Mouse (Mus musculus) intestine, embryonic 16.5 days (tissue): ENCODE results near the gene Cacna1c. TPM values are rescaled to one million over a fixed set of nuclear protein-coding genes. Genes with fewer than 3 reads are reported as not detected.
A peak's percentile ranks its signal among the peaks of the same experiment; 100 is the strongest.

Experiments
- ATAC-seq: fragments of 200-750 bp; cut with Nextera tagmentation; 2 replicates; pipeline ENCODE4 v1.8.0; 2017; ENCODE audit warnings: moderate TSS enrichment, moderate library complexity
- H3K27ac ChIP-seq: fragments of 300-500 bp; sonication (generic); 2 replicates; pipeline ENCODE4 v1.5.1; 2014; ENCODE audit warnings: mild to moderate bottlenecking, low read length
- H3K27me3 ChIP-seq: fragments of 300-500 bp; sonication (generic); replicated peaks from 2 replicates; pipeline ENCODE4 v1.6.1; 2014; ENCODE audit warnings: low read length, control low read depth, mixed read lengths; ENCODE audit not compliant: control insufficient read depth, insufficient read depth
- H3K36me3 ChIP-seq: fragments of 300-500 bp; sonication (generic); 2 replicates; pipeline ENCODE4 v1.6.1; 2014; ENCODE audit warnings: low read length, control low read depth; ENCODE audit not compliant: control insufficient read depth, insufficient read depth
- H3K4me1 ChIP-seq: fragments of 300-500 bp; sonication (generic); 2 replicates; pipeline ENCODE4 v1.6.1; 2014; ENCODE audit warnings: low read length, control low read depth, mixed read lengths; ENCODE audit not compliant: control insufficient read depth, insufficient read depth
- H3K4me2 ChIP-seq: fragments of 300-500 bp; sonication (generic); 2 replicates; pipeline ENCODE4 v1.6.1; 2014; ENCODE audit warnings: low read depth, low read length, control low read depth
- H3K4me3 ChIP-seq: fragments of 300-500 bp; sonication (generic); 2 replicates; pipeline ENCODE4 v1.5.1; 2014; ENCODE audit warnings: mild to moderate bottlenecking, low read length
- H3K9ac ChIP-seq: fragments of 300-500 bp; sonication (generic); 2 replicates; pipeline ENCODE4 v1.6.1; 2014; ENCODE audit warnings: low read depth, low read length
- H3K9me3 ChIP-seq: fragments of 300-500 bp; sonication (generic); 2 replicates; pipeline ENCODE4 v1.6.1; 2016; ENCODE audit warnings: low read length, control low read depth; ENCODE audit not compliant: control insufficient read depth
- WGBS: fragments of 180-500 bp; shearing (Covaris S2); extraction: QIAGEN DNeasy Blood & Tissue Kit; methylation state at CpG from one replicate; pipeline ENCODE4 v1.1.7; 2014; 5-methylcytosine and 5-hydroxymethylcytosine counted together
- polyA plus RNA-seq: library from polyadenylated mRNA; unstranded; fragments of >200 nt; fragmentation: Nextera tagmentation; extraction: Ambion mirVana; gene quantifications from 2 replicates; pipeline ENCODE4 v1.2.1, GENCODE M21; 2015

Gene Cacna1c
- polyA plus RNA-seq, 1 experiment from 2014 or later = 1.8 TPM

DNA sequence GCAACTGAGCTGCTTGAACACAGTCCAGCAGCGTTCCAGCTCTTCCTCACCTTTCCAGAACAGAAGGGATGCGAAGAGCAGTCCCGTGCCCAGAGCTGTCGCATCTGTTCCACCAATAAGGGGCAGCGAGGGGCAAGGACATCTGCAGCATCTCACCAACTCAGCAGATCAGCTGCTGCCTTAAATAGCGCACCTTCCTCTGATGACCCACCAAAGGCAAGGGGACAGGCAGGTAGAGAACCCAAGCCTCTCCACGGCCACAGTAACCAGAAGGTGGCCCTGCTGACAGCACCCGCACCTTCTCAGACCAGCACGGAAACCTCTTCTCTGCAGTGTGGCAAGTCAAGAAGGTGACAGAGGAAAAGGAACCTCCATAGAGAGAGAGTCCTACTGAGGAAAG is 131.8 kb downstream of the Cacna1c start:
- 89% methylated on average over 9 of the region's 9 CpGs for WGBS
- no peak overlapping the region for H3K4me2 ChIP-seq
- H3K36me3 ChIP-seq = no peaks in the 10 kb centered on the region
- no peak for ATAC-seq
- no peaks in the 10 kb centered on the region; the same call in 1 of the 2 replicates for H3K27me3 ChIP-seq
- no peaks in the 10 kb centered on the region for H3K9me3 ChIP-seq
- H3K4me1 ChIP-seq = no peaks in the 10 kb centered on the region
- H3K27ac ChIP-seq = no peak overlapping the region
- H3K4me3 ChIP-seq = no peak overlapping the region
- H3K9ac ChIP-seq = no peak overlapping the region

DNA sequence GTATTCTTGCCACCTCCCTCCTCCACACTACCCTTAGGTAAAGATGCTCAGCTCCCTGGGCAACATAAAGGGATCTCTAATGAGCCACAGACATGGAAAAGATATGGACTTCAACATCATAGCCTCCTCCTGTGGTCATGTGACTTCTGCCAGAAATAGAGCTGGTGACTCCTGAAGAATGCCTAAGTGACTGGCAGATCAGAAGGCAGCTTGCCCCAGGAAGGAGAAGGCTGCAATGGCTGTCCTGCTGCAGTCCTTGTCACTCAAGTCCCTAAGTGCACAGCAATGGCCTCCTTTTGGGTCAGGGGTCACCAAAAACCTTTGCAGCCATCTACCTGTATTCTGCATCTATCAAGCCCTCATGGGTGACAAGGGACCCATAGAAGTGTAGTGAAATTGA is 133.5 kb downstream of the Cacna1c start:
- H3K4me1 ChIP-seq = no peaks in the 10 kb centered on the region
- no peaks in the 10 kb centered on the region; the same call in none of the 2 replicates for H3K27me3 ChIP-seq
- no peak overlapping the region for H3K9ac ChIP-seq
- ATAC-seq = no peak
- no peak overlapping the region for H3K27ac ChIP-seq
- no peak overlapping the region for H3K4me3 ChIP-seq
- H3K36me3 ChIP-seq = no peaks in the 10 kb centered on the region
- H3K9me3 ChIP-seq = no peaks in the 10 kb centered on the region
- H3K4me2 ChIP-seq = no peak overlapping the region

GRCm38 (mm10) chr6:119058896-119059295 is 137.3 kb downstream of the Cacna1c start:
- Histone ChIP-seq H3K9me3 (no peaks in the 10 kb centered on the region), H3K27me3 (peaks cover 6% of the 10 kb centered on the region), H3K4me3 (no peak overlapping the region), H3K4me1 (no peaks in the 10 kb centered on the region), H3K9ac (no peak overlapping the region), H3K27ac (no peak overlapping the region), H3K4me2 (no peak overlapping the region), H3K36me3 (no peaks in the 10 kb centered on the region)
- 49% methylated on average over 3 of the region's 3 CpGs for WGBS
- ATAC-seq = no peak

DNA sequence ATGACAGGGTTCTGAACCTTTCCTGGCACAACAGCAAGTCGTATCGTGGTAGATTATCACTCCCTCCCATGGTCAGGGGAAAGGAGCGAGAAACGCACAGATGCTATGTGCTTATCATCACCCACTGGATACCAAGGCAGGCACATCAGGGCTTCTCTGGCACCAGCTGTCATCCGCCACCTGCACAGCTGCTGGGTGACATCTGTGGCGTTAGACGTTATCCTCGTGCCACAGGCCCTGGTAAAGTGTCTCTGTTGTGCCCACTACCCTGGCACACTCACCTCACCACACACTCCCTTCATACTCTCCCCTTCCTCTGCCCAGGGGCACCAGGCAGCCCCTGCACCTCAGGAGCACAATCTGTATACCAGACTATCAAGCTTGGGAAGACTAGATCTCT is 137.8 kb downstream of the Cacna1c start:
- peaks cover 6% of the 10 kb centered on the region for H3K27me3 ChIP-seq
- H3K4me3 ChIP-seq = no peak overlapping the region
- no peaks in the 10 kb centered on the region for H3K9me3 ChIP-seq
- no peaks in the 10 kb centered on the region; the same call in 1 of the 2 replicates for H3K4me1 ChIP-seq
- 85% methylated on average over 8 of the region's 8 CpGs for WGBS
- H3K4me2 ChIP-seq = no peak overlapping the region
- H3K36me3 ChIP-seq = no peaks in the 10 kb centered on the region
- H3K9ac ChIP-seq = no peak overlapping the region
- H3K27ac ChIP-seq = no peak overlapping the region
- no peak for ATAC-seq

- Histone ChIP-seq H3K4me1 (no peaks in the 10 kb centered on the region; the same call in 1 of the 2 replicates), H3K4me2 (no peak overlapping the region), H3K9ac (no peak overlapping the region), H3K27me3 (peaks cover 6% of the 10 kb centered on the region), H3K4me3 (no peak overlapping the region), H3K9me3 (no peaks in the 10 kb centered on the region), H3K27ac (no peak overlapping the region), H3K36me3 (no peaks in the 10 kb centered on the region)
- no peak for ATAC-seq
- WGBS = 88% methylated on average over 15 of the region's 15 CpGs
These were observed 139.1 kb downstream of the Cacna1c start for GRCm38 (mm10) chr6:119057076-119057479.

- Histone ChIP-seq H3K27me3 (peaks cover 6% of the 10 kb centered on the region; the same call in 1 of the 2 replicates), H3K4me3 (no peak overlapping the region), H3K27ac (peak overlapping the region; percentile 31; the same call in 1 of the 2 replicates), H3K4me1 (no peaks in the 10 kb centered on the region; the same call in 1 of the 2 replicates), H3K9ac (no peak overlapping the region), H3K36me3 (no peaks in the 10 kb centered on the region), H3K9me3 (no peaks in the 10 kb centered on the region), H3K4me2 (peak overlapping the region; percentile 20; the same call in 1 of the 2 replicates)
- WGBS = 39% methylated on average over 10 of the region's 10 CpGs
- peak; percentile 60; the same call in 1 of the 2 replicates for ATAC-seq
These were observed 143.4 kb downstream of the Cacna1c start for GRCm38 (mm10) chr6:119052801-119053200.

DNA sequence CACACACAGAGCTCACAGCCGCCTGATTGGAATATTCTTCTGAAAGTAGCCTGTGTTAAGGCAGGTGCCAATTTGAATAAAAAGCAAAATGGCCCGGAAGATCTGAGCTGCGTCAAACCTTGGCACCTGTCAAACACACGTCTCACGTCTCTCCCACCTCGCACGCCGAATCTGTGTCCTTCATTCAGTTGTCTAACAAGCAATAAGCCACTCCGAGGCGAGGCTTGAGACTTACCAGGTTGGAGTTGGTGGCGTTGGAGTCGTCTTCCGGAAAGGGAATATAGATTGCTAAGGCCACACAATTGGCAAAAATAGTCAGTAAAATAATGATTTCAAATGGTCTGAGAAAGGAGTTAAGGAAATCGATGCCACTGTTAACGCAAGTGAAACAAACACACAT is 143.9 kb downstream of the Cacna1c start:
- Histone ChIP-seq H3K9ac (no peak overlapping the region), H3K4me2 (peak overlapping the region; percentile 21; the same call in 1 of the 2 replicates), H3K4me1 (no peaks in the 10 kb centered on the region; the same call in 1 of the 2 replicates), H3K27me3 (peaks cover 6% of the 10 kb centered on the region; the same call in 1 of the 2 replicates), H3K36me3 (no peaks in the 10 kb centered on the region), H3K4me3 (no peak overlapping the region), H3K9me3 (no peaks in the 10 kb centered on the region), H3K27ac (peak overlapping the region; percentile 38; the same call in 1 of the 2 replicates)
- ATAC-seq = no peak
- 63% methylated on average over 15 of the region's 15 CpGs for WGBS

GRCm38 (mm10) chr6:119051721-119052120 is 144.5 kb downstream of the Cacna1c start:
- no peaks in the 10 kb centered on the region for H3K9me3 ChIP-seq
- H3K27me3 ChIP-seq = peaks cover 6% of the 10 kb centered on the region; the same call in 1 of the 2 replicates
- H3K27ac ChIP-seq = no peak overlapping the region
- H3K4me1 ChIP-seq = no peaks in the 10 kb centered on the region; the same call in 1 of the 2 replicates
- WGBS = 64% methylated on average over 2 of the region's 2 CpGs
- no peak for ATAC-seq
- no peak overlapping the region for H3K4me2 ChIP-seq
- no peak overlapping the region for H3K4me3 ChIP-seq
- no peak overlapping the region for H3K9ac ChIP-seq
- H3K36me3 ChIP-seq = no peaks in the 10 kb centered on the region

DNA sequence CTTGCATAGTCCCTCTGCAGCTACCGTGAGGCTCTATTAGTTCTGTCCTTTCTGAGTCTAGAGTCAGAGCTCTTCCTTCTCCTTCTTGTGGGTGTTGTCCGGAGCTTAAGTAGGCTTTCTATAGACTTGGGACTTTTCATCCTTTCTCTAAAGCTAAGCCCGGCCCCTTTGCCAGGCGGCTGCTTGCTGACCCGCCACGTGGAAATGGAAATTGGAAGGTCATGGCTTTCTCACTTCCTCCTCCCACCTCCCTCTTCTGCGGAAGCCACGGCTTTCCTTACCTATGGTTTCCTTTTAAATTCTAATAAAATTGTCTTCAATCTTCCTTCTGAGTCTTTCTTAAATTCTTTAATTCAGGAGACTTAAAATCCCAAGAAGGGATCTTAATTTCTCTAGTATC is 148.9 kb downstream of the Cacna1c start:
- Histone ChIP-seq H3K4me2 (no peak overlapping the region), H3K9me3 (no peaks in the 10 kb centered on the region), H3K9ac (no peak overlapping the region), H3K4me3 (no peak overlapping the region), H3K4me1 (no peaks in the 10 kb centered on the region), H3K27me3 (0 out of 2 replicates have a peak, but pooled peaks cover 4% of the 10 kb centered on the region), H3K36me3 (no peaks in the 10 kb centered on the region), H3K27ac (no peak overlapping the region)
- 72% methylated on average over 8 of the region's 8 CpGs for WGBS
- ATAC-seq = no peak

GRCm38 (mm10) chr6:119045498-119045897 is 150.7 kb downstream of the Cacna1c start:
- Histone ChIP-seq H3K27ac (no peak overlapping the region), H3K27me3 (0 out of 2 replicates have a peak, but pooled peaks cover 4% of the 10 kb centered on the region), H3K9me3 (no peaks in the 10 kb centered on the region), H3K4me1 (peaks cover 4% of the 10 kb centered on the region; the same call in 1 of the 2 replicates), H3K36me3 (no peaks in the 10 kb centered on the region), H3K4me3 (no peak overlapping the region), H3K9ac (no peak overlapping the region), H3K4me2 (no peak overlapping the region)
- 82% methylated on average over 7 of the region's 7 CpGs for WGBS
- ATAC-seq = no peak
